Mouse (Mus musculus) thymus, adult 2 months (tissue): ENCODE measurements around the gene Psmc1. TPM values are rescaled to one million over a fixed set of nuclear protein-coding genes. Genes with fewer than 3 reads are reported as not detected.

Experiments used
- DNase-seq: peaks from one replicate; pipeline ENCODE4 v3.0.0; 2021
- H3K27ac ChIP-seq: fragments of 200-500 bp; 2 replicates; pipeline ENCODE4 v1.5.1; 2012; ENCODE audit warnings: low read length, control low read depth; ENCODE audit not compliant: control insufficient read depth, insufficient read depth
- H3K27me3 ChIP-seq: fragments of 200-500 bp; 2 replicates; pipeline ENCODE4 v1.6.1; 2012; ENCODE audit warnings: mild to moderate bottlenecking, low read length, moderate library complexity, mixed read lengths; ENCODE audit not compliant: control insufficient read depth, insufficient read depth
- H3K36me3 ChIP-seq: fragments of 200-500 bp; 2 replicates; pipeline ENCODE4 v1.6.1; 2012; ENCODE audit warnings: mild to moderate bottlenecking, low read length, moderate library complexity; ENCODE audit not compliant: control insufficient read depth, insufficient read depth
- H3K4me1 ChIP-seq: fragments of 200-500 bp; replicated peaks from 2 replicates; pipeline ENCODE4 v1.6.1; 2012; ENCODE audit warnings: low read length; ENCODE audit not compliant: control insufficient read depth, insufficient read depth
- H3K4me3 ChIP-seq: fragments of 200-500 bp; 2 replicates; pipeline ENCODE4 v1.5.1; 2012; ENCODE audit warnings: mild to moderate bottlenecking, low read length, control low read depth, moderate library complexity; ENCODE audit not compliant: control insufficient read depth, insufficient read depth
- CTCF ChIP-seq: fragments of 200-500 bp; IDR thresholded peaks from 2 replicates; pipeline ENCODE4 v1.5.1; 2012; ENCODE audit warnings: mild to moderate bottlenecking, control low read depth, low read length, moderate library complexity, borderline replicate concordance; ENCODE audit not compliant: control insufficient read depth, poor library complexity, insufficient read depth; ENCODE audit errors: extremely low read depth
- POLR2A ChIP-seq: fragments of 200-500 bp; IDR thresholded peaks from 2 replicates; pipeline ENCODE4 v1.6.1; 2012; ENCODE audit warnings: mild to moderate bottlenecking, low read length, control low read depth, moderate library complexity; ENCODE audit not compliant: control insufficient read depth, poor library complexity, insufficient read depth; ENCODE audit errors: extremely low read depth
- WGBS: fragments of 180-500 bp; shearing (Covaris S2); methylation state at CpG from one replicate; pipeline ENCODE4 v1.1.7; 2018; 5-methylcytosine and 5-hydroxymethylcytosine counted together
- polyA plus RNA-seq: library from polyadenylated mRNA; depleted of rRNA; stranded (reverse); fragments of >200 nt; gene quantifications from 2 replicates; pipeline ENCODE4 v1.2.3, GENCODE M21; 2012; rRNA removed

Psmc1 gene
- polyA plus RNA-seq, 1 experiment, result 45.3 TPM

DNA sequence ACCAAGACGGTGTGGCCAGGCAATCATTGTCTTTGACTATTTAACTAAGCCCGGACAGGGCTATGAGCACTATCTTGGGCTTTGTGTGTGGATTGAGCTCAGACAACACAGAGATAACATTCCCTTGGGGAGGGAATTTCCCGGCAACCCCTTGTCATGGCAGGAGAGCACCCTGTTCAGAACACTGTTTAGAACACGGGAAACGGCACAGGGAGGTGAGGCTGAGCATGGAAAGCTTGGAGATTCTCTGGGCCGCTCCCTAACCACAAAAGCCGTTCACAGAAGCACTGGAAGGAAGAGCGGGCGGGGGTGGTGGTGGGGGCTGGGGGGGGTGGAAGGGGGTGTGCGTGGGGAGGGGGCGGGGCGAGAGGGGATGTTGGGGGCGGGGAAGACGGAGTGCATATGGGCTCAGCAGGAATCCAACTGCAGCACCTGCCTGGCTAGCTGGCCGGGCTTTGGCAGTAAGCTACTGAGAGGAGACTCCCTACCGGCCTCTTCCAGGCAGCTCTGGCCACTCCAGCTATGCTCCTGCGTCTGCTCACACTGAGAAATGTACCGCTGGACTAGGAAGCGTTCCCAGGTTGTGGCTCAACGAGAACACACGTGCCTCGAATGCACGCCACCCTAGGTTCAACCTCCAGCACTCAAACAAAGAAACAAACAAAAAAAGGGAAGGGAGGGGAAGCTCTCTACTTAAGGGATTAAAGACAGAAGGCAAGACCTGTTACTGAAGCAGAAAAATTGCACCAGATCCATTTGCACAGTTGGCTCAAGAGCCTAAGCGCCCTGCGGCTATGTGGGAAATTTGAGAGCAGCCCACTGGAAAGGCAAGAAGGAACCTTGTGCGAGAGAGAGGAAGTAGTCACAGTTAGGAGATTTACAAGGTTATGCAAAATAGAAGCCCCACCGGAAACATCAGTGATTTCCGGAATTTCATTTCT, 58.2 kb downstream of the Psmc1 start:
- Histone ChIP-seq H3K27ac (peak overlapping the region; percentile 94), H3K27me3 (no peaks in the 10 kb centered on the region), H3K4me3 (peak overlapping the region; percentile 46), H3K36me3 (no peaks in the 10 kb centered on the region), H3K4me1 (peaks cover 17% of the 10 kb centered on the region)
- WGBS, result 8% methylated on average over 26 of the region's 28 CpGs
- no peak for TF ChIP-seq CTCF
- TF ChIP-seq POLR2A, result no peak
- DNase-seq, result peak; percentile 35

DNA sequence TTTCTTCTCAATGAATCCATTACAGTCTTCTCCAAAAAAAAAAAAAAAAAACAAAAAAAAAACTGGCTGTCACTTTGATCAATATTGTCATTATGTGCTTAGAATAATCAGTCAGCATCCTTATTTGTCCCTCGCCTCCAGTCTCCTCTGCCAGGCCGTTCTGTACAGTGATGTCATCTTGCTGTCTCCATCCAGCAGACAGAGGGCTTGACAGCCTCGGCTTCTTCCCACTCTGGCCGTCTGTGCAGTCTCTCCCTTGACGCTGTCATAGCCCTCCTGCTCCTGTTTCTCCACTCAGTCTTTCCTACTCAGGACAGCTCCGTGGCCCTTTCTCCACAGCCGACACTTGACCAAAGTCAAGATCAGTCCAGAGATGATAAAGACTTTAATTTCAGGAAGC, 62.5 kb downstream of the Psmc1 start:
- WGBS, result 94% methylated on average over 7 of the region's 7 CpGs
- H3K36me3 ChIP-seq, result no peaks in the 10 kb centered on the region
- TF ChIP-seq CTCF, result no peak
- TF ChIP-seq POLR2A, result no peak
- H3K4me1 ChIP-seq, result peaks cover 14% of the 10 kb centered on the region
- H3K4me3 ChIP-seq, result no peak overlapping the region
- no peak for DNase-seq
- H3K27ac ChIP-seq, result no peak overlapping the region
- no peaks in the 10 kb centered on the region for H3K27me3 ChIP-seq

Other genes starting within 250 kb of the Psmc1 start
- gene Efcab11, start 225.7 kb upstream of the Psmc1 start, polyA plus RNA-seq, result 2.2 and 2.4 TPM in 2 replicates
- gene Tdp1, start 225.6 kb upstream of the Psmc1 start, polyA plus RNA-seq, result 33.9 and 39.9 TPM in 2 replicates
- 0.90 and 1.1 TPM in 2 replicates for gene Kcnk13, start 145.7 kb upstream of the Psmc1 start, polyA plus RNA-seq
- gene Nrde2, start 49.5 kb downstream of the Psmc1 start, polyA plus RNA-seq, result 19.0 and 23.0 TPM in 2 replicates
- 511 and 554 TPM in 2 replicates for gene Calm1, start 89.3 kb downstream of the Psmc1 start, polyA plus RNA-seq